Mouse (Mus musculus) heart, adult 2 months (tissue): ENCODE measurements around the gene Wdr20.

ENCODE experiments used
- CTCF ChIP-seq: fragments of 200-600 bp; IDR thresholded peaks from 2 replicates; pipeline ENCODE4 v1.8.1; 2022; ENCODE audit warnings: antibody characterized with exemption, mild to moderate bottlenecking, moderate library complexity
- EP300 ChIP-seq: fragments of 200-500 bp; IDR thresholded peaks from 2 replicates; pipeline ENCODE4 v1.6.1; 2011; ENCODE audit warnings: low read depth, low read length, control low read depth; ENCODE audit not compliant: insufficient read depth

DNA sequence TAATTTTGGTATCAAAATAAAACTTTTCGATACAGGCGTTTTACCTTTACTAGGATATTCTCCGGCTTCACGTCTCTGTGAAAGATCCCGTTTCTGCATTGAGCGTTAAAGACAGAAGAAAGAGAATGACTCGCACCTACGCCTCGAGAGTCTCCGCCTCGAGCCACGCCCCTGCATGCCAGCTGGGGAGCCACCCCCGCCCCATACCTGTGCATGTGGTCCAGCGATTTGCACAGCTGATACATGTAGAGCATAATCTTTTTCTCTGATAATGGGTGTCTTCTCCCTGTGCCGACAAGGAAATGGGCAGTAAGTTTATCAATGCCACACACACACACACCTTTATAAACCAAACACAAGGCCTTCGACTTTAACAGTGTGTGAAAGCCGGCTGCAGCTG is 77.2 kb downstream of the Wdr20 start:
- no peak for TF ChIP-seq CTCF
- TF ChIP-seq EP300: no peak
